Mouse (Mus musculus): ENCODE results near the gene Gm10401.

Gene Gm10401

DNA sequence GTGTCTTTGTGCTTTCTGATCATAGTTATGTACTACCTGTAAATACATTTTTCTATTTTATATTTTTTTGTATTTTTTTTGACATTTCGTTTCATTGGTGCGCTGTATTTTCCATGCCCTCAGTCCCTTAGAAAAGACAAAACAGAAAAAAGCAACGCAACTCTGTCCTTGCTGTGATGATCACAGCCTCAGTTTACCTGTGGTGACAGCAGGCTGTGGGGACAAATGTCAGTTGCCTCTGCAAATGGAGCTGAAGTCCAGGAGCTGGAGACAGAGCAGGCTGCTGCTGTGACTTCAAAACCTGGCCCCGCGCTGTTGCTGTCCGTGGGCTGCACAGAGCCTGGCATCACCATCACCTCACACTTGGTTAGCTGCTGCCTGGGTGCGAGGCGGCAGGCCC lies at the start of gene Gm10401:
TSS of gene Gm10401 (minus strand) at position 101 of the 400 bp plus-strand sequence.
- in situ Hi-C loops (cut with MboI, MseI): no loop called here

DNA sequence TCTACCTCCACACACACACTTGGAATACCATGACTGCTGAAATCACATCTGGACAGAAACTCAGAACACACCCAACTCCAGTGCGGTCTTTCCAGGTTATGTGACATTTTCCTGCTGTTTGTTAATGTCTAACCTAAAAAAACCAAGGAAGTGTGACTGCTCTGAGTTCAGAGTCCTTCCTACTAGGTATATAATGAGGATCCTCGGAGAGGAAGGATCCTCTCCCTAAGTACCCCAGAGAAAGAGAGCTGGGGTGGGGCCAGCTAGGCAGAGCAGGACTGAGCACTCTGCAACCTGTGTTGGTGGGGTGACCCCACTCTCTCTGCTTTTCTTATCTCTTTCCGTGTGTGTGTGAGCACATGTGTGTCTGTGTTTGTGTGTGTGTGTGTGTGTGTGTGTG lies 49.3 kb upstream of the Gm10401 start:
- in situ Hi-C loops (cut with MboI, MseI): no loop called here

DNA sequence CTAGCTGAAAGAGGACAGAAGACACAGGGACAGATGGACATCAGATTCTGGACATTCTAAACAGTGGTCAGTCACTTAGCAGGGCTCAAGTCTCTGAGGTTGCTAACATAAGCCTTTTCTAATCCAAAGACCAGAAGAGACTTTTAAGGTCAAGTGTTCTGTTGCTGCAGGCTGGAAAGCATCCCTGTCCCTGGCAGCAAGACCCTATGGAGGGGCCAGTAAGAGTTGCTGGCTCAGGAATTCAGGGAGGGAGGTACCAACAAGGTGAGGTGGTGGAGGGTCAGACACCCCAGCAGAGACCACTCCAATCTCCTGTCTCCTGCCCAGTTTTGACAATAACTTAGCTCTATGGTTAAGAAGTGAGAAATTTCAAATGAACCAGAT lies 48.6 kb upstream of the Gm10401 start:
- in situ Hi-C loops (cut with MboI, MseI): no loop called here

DNA sequence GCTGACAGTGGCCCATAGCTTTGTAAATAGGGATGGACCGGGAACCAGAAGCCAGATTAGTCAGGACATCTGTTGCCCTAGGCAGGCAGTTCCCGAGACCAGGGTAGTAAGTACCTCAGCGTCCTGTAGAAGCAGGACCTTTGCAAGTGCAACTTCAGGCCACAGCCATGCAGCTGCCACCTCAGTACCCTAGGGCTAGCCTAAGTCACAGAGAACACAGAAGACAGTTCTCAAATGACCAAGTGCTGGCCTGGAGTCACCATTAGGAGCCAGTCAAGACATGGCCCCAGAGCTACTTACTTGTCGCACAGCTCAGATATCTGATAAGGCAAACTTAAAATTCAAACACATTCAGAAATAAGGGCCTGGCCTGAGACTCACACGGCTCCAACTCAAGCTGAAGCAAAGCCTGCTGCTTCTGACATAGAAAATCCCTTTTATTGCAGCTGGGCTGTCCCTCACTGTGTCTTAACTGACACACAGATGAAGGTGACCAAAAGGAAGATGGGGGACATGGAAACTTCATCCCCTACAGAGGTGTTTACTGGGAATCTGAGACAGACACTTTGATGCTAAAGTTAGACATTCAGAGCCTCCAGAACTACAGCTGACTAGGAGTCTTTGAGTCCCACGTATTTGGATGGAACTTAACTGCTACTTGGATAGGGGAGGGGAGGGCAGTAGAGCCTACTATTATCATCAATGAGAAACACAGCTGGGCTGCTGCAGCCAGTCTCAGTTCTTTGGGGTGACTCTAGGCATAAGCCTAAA lies 48.1 kb upstream of the Gm10401 start:
- in situ Hi-C loops (cut with MboI, MseI): no loop called here

DNA sequence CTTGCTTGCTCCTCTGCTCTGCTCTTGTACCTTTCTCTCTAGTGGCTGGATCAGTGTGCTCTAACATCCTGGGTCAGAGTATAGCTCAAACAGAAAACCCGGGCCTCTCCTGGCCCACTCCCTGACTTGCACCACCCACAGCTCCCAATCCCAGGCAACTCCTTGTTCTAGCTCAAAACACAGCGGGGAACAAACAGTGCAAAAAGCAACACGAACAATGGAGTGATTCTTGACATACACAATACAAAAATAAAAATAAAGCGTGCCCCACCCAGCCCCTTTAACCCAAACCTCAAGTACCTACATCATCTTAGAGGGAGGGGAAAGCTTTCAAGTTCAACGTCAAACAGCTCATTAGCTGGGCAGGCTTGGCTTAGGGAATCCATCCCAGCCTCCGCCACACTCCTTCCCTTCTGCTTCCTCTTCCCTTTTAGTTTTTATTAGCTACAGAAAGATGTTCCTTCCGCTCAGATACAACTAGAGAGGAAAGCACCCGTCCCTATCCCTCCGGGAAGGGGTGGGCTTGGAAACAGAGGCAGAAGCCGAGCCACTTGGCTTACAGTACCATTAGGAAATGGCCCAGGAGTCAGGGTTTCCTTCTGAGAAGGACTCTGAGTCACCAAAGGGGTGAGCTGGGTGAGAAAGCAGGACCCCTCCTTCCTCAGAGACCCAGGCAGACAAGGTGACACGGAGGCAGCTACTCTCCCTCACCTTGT lies 47.3 kb upstream of the Gm10401 start:
- in situ Hi-C loops (cut with MboI, MseI): no loop called here

DNA sequence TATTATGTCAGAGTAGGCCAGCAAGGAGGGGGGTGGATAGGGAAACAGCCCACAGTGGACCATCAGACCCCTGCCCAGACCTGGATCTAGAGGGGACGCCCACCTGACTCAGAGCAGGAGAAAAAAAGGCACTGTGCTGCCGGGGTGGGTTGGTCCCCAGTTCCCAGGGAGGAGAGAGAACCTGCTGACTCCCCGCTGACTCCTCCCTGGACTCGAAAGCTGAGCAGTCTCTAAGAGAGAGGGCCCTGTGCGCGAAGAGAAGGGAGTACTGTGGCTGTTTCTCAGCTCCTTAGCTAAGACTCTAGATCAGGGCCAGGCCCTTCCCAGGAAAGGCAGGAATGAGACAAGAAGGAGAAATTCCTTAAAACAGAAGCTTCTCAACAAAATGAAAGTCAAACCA lies 46.4 kb upstream of the Gm10401 start:
- in situ Hi-C loops (cut with MboI, MseI): no loop called here

DNA sequence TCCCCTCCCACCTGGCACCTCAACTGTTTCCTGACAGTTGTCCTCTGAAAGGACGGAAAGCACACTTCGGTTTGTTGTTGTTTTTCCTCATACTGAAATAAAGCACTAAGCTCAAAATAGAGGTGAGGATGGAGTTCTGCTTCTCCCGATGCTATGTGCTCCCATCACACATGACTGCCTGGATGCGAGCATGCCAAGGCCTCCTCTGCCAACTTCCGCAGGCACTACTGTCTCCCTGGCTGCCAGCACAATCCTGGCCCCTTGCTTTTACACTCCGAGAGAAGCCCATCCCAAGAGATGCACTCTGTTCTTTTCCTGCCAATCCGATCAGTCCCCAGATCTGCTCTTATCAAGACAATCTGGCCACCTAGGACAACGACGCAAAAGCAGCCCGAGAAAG lies 45.5 kb upstream of the Gm10401 start:
- in situ Hi-C loops (cut with MboI, MseI): no loop called here

DNA sequence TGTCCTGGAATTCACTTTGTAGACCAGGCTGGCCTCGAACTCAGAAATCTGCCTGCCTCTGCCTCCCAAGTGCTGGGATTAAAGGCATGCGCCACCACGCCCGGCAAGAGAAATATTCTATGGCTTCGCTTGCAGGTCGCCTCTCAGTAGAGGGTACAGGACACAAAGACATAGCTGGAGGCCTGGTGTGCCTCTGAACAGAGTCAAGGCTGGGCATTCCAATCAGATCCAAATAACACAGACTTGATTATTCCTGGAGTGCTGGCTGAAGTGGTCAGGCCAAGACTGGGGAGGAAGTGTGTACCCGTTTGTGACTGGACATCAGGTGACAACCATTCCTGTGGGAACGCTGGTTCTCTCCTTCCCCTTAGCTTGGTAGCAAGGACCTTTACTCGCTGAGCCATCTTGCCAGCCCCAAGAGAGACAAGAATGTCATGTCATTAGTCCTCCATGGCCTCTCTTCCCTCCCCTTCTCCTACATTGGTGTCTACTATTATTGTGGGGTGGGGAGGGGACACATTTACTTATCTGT lies 44.1 kb upstream of the Gm10401 start:
- in situ Hi-C loops (cut with MboI, MseI): no loop called here

DNA sequence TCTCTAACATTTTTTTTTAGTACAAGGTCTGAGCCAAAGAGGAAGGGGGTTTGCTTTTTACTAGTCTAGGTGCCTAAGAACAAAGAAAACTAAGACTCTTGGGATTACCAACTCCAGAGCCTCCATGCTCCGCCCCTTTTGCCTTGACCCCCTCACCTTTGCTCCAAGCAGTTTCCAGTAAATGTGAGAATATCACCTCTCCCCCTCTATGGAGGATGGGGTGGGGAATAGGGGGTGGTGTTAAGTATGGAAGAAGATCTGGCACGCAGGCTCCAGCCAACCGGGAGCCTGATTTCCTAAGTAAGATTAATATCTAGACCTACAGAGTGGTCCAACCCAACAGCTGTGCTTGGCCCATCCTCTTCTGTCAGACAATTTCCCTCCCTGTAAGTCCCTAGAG lies 42.6 kb upstream of the Gm10401 start:
- in situ Hi-C loops (cut with MboI, MseI): no loop called here

DNA sequence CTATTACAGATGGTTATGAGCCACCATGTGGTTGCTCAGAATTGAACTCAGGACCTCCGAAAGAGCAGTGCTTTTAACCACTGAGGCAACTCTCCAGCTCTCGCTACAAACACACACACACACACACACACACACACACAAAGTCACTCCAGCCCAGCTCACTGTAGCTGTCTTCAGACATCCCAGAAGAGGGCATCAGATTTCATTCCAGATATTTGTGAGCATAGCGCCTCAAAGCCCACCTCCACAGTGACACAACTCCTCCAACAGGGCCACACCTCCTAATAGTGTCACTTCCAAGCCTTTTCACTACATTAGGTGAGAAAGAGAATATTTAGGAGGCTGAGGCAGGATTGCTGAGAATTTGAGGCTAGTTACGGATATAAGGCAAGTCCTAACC lies 41.0 kb upstream of the Gm10401 start:
- in situ Hi-C loops (cut with MboI, MseI): no loop called here

DNA sequence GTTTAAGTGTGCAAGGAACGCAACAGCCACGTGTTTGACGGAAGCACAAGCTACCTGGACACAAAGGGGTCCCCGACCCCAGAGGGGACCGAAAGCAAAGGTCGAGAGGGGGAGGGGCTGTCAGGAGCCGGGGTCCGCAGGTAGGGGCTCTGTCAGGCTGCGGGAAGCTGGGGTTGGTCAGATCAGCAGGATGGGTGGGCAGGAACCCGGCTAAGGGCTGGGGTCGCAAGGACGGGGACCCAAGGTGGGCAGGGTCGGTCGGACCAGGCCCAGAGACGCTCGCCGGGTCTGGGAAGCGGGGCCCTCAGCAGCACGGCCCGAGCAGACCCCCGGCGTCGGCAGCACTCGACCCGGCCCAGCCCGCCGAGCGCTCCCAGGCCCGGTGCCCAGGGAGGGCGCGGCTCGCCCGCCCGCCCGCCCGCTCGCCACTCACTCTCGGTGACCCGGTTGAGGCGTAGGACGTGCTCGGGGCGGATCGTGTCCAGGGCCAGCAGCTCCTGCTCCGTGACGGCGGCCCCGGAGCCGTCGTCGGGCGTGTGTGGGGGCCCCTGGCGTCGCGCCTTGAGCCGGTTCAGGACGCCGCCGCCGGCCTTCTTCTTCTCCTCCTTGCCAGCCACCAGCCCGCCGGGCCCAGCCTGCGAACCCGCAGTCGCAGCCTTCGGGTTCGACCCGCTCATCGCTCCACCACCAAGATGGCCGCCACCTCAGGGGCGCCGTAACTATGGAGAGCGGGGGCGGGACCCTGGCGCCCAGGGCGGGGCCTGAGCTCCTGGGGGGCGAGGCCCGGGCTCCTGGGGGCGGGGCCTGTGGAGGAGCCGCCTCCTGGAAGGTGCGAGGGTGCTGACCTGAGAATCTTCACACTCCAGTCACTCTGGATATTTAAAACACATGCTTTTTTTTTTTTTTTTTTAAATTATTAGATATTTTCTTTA lies 36.4 kb upstream of the Gm10401 start, which contains the start of gene Unc119b:
TSS of gene Unc119b (minus strand) at position 742 of the 932 bp plus-strand sequence.
- in situ Hi-C loops (cut with MboI, MseI): no loop called here

DNA sequence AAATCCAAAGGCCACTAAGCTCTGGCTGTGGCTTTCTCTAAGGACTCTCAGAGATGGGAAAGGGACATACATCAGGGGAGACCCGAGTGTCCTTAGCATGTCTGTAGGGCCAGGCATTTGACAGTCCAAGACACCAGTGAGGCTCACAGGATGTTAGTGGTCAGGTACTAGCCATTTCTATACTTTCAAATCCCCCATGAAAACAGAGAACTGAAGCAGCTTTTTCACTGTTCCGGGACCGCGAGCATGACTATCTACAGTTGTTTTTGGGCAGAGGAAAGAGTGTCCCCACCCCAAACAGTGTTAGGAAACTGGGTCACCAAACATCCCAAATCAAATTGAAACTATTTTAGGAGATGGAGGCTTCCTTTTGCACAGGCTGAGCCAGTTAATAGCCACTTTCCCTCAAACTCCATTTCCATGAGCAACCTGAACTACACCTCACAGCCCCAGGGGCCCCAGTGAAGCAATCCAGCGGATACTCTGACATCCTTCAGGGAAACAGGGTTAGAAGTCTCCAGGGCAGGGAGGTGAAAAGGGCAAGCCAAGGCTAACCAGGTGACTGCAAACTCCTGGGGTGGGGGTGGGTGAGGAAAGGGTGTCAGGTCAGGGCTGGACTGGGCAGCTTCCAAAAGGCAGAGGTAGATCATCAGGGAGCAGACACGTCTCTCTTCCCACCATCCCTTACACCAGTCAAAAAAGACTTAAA lies 35.4 kb upstream of the Gm10401 start:
- in situ Hi-C loops (cut with MboI, MseI): no loop called here

DNA sequence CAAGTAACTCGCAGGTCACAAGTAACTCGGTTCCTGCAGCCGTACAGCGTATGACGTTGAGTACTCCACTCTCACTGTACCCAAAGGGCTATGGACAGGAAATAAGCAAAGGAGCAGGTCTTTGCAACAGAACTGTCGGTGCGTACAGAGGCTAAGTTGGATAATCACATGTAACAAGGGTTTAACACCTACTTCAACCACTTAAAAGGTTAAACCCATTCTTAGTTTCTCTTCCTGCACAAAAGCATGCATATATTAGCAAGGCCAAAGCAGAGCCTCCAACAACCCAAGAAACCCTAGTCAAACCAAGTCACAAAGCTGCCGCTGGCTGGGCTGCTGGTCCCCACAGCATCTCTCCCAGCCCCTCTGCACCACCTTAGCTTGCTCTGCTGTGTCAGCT lies 34.4 kb upstream of the Gm10401 start:
- in situ Hi-C loops (cut with MboI, MseI): no loop called here

DNA sequence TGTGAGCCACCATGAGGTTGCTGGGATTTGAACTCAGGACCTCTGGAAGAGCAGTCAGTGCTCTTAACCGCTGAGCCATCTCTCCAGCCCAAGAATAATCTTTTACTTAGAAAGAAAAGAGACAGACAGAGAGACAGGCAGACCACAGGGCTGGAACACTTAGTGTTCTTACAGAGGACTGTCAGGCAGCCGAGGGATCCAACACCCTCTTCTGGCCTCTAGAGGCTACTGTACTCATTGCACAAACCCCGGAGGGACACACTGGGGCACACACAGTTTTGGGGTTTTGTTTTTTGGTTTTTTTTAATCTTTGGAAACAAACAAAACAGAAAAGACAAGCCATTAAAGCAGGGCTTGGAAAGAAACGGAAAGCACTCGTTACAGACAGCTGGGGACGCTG lies 31.2 kb upstream of the Gm10401 start:
- in situ Hi-C loops (cut with MboI, MseI): loop anchor here (5.0 kb wide), 3 partner anchors 33 to 108 kb away; partner anchors contain the start of gene Pop5

DNA sequence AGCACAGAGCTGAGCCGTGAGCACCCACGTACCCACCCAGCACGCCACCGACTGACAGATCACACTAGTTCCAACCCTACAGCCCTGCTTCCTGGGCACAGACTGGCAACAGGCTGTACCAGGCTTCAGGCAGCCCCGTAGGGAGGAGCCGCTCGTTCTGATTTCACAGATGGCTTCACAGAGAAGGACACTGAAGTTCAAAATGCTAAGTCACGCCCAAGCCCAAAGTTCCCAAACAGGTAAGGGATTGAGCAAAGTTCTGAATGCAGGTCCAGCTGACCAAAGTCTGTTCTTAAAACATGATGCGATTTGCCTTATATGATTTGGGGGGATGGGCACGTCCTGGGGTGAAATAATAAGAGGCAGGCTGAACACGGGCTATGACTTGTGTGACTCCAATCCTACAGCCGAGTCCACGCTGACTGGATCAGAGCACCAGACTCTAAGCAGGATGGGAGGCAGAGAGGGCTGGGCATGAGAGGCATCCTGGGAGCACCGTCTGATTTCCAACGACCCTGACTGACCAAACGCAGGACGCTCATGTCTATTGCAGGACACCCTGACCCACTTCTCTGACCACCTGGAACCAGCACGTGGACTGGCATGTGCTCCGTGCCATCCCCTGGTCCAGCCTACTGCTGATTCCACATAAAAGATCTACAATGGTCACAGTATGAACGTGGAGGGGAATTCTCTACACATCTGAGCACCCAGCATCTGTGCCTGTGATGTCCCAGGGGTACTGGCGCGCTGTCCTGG lies 29.5 kb upstream of the Gm10401 start:
- in situ Hi-C loops (cut with MboI, MseI): loop anchor here (5.0 kb wide), 3 partner anchors 35 to 110 kb away; partner anchors contain the start of gene Pop5

DNA sequence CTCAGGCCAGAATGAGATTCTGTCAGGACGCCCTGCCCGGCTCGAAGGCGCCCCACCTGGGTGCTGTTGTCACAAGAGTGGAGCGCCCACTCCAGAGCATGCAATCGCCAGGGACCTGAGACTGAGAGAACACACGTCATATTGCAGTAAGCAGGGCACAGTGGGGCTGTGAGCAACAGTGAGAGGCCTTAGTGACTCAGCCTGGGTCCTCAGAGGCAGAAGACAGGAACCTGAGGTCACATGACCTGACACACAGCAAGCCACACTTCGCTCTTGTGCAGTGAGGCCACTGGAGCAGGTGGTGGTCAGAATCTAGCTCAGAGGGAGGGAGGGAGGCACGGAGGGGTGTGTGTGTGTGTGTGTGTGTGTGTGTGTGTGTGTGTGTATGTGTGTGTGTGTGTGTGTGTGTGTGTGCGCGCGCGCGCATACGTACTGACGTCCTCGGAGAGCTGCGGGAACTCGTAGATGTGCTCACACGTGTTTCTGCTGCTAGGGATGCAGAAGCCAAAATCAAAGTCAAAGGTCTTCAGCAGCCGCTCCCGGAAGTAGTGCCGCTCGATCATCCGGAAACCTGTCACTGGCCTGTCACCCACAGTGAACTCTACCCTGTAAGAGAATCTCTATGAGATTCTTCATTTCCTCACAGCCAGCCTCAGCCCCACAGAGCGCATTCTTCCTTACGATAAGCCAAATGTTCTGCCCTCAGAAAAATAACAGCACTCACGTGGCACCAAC lies 28.6 kb upstream of the Gm10401 start:
- in situ Hi-C loops (cut with MboI, MseI): loop anchor here (5.0 kb wide), 3 partner anchors 36 to 111 kb away; partner anchors contain the start of gene Pop5

DNA sequence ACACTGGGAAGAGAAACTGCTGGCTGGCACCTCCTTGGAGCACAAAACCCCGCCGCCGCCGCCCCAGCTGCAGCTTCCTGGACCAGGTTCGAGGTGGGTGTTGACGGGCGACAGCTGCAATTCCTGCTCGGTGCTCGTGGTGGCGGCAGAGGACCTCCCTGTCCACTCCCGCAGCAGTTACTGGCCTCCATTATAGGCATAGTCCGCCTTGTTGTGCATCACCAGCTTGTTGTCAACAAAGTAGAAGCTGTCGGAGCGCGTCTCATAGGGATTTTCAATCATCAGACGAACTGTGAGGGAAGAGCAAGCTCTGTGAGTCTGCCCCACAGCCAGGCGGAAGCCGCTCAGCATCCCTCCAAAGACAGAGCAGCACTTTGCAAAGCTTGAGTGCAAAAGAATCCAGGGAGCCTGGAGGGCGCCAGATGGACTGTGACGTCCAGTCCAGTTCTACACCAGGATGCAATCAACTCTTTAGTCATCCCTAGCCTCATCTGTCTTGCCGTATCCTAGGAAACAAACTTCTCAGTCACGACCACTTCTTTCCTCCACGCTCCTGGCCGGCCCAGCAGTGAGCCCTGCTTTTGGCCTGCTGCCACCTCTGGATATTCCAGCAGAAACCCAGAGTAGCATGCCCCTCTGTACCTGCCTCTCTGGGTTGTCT lies 27.2 kb upstream of the Gm10401 start:
- in situ Hi-C loops (cut with MboI, MseI): loop anchor here (5.0 kb wide), 3 partner anchors 37 to 112 kb away; partner anchors contain the start of gene Pop5

DNA sequence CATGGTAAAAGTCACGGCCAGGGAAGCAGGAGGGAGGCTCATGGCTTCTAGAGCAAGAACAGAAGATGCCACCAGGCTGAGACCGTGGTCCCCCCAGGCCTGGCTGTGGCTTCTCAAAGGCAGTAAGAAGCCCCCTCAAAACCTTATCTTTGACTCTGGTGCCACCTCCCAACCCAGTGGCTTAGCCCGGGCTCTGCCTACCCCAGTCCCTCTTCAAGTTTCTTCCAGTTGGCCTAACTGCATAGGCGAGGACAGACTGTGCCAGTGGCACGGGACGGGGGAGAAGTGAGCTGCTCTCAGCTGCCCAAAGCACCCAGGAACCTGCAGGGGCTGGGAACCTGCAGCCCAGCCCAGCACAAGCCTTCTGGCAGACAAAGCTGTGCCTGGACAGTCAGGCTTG lies 26.6 kb upstream of the Gm10401 start:
- in situ Hi-C loops (cut with MboI, MseI): loop anchor here (5.0 kb wide), 3 partner anchors 38 to 113 kb away; partner anchors contain the start of gene Pop5

DNA sequence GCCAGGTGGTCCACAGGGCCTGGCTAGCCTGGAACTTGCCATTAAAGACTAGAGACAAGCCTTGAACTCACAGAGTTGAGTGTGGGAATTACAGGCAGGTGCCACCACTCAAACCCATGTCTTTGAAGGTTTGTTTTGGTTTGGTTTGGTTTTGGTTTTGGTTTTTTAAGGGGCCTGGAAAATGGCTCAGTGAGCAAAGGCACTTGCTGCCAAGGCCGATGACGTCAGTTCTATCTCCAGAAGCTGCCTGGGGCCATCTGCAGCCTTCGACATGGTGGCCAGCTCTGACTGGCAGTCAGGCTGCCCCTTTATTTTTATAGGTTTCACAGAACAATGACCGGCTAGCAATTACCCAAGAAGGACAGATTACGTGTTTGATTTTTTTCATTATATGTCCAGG lies 22.9 kb upstream of the Gm10401 start:
- in situ Hi-C loops (cut with MboI, MseI): no loop called here
